Mouse (Mus musculus) ES-Bruce4 (cell line): ENCODE results near the gene Iqgap3. TPM values are rescaled to one million over a fixed set of nuclear protein-coding genes. Genes with fewer than 3 reads are reported as not detected.
A peak's percentile ranks its signal among the peaks of the same experiment; 100 is the strongest.

Experiments used
- H3K27ac ChIP-seq: 2 replicates; pipeline ENCODE4 v1.5.1; 2012; ENCODE audit warnings: low read length, inconsistent platforms; ENCODE audit not compliant: insufficient read depth
- H3K27me3 ChIP-seq: 2 replicates; pipeline ENCODE4 v1.6.1; 2012; ENCODE audit warnings: mild to moderate bottlenecking, low read length, inconsistent platforms; ENCODE audit not compliant: control insufficient read depth, poor library complexity, insufficient read depth, severe bottlenecking
- H3K36me3 ChIP-seq: 2 replicates; pipeline ENCODE4 v1.6.1; 2012; ENCODE audit warnings: inconsistent platforms, mild to moderate bottlenecking, low read length, moderate library complexity; ENCODE audit not compliant: control insufficient read depth, poor library complexity, insufficient read depth, severe bottlenecking
- H3K4me1 ChIP-seq: one replicate; pipeline ENCODE4 v1.8.1; 2011; ENCODE audit warnings: low read length; ENCODE audit not compliant: control insufficient read depth, insufficient read depth
- H3K4me3 ChIP-seq: 2 replicates; pipeline ENCODE4 v1.5.1; 2011; ENCODE audit warnings: low read depth, mild to moderate bottlenecking, low read length
- H3K9ac ChIP-seq: 2 replicates; pipeline ENCODE4 v1.6.1; 2012; ENCODE audit warnings: low read depth, mild to moderate bottlenecking, inconsistent platforms; ENCODE audit not compliant: poor library complexity, severe bottlenecking
- H3K9me3 ChIP-seq: replicated peaks from 2 replicates; pipeline ENCODE4 v1.6.1; 2012; ENCODE audit warnings: mild to moderate bottlenecking, low read length, inconsistent platforms; ENCODE audit not compliant: control insufficient read depth, poor library complexity, insufficient read depth, severe bottlenecking
- CTCF ChIP-seq: IDR thresholded peaks from one replicate; pipeline ENCODE4 v1.8.1; 2011; ENCODE audit warnings: low read depth, low read length
- EP300 ChIP-seq: IDR thresholded peaks from 2 replicates; pipeline ENCODE4 v1.6.1; 2011; ENCODE audit warnings: low read depth, low read length; ENCODE audit not compliant: insufficient read depth
- POLR2A ChIP-seq: IDR thresholded peaks from one replicate; pipeline ENCODE4 v1.8.1; 2011; ENCODE audit warnings: low read length; ENCODE audit not compliant: insufficient read depth
- polyA plus RNA-seq: library from polyadenylated mRNA; stranded (reverse); fragments of >200 nt; gene quantifications from 2 replicates; pipeline ENCODE4 v1.2.4, GENCODE M21; 2011; ENCODE audit warnings: low read depth; ENCODE audit not compliant: missing spikeins, insufficient read depth, insufficient read length

The Iqgap3 gene
- polyA plus RNA-seq, 1 experiment, result 30.9 TPM

DNA sequence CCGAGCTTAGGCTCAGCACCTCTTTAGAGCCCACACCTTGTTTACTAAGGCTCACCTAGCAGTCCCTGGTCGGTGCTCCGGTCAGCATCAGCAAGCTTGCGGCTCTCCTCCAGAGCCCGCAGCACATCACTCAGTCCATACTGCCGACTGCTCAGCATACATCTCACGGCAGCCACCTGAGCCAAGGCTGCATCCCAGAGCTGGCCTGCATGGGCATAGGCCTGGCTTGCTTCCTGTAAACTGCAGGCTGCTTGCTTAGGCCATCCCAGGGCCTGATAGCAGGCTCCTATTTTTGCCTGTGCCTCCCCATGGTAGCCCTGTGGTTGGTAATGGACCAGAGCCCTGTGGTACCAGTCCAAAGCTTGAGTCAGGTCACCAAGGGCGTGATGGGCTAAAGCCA lies 7.0 kb upstream of the Iqgap3 start:
- H3K27ac ChIP-seq, result no peak overlapping the region
- no peak overlapping the region for H3K9ac ChIP-seq
- no peaks in the 10 kb centered on the region for H3K27me3 ChIP-seq
- no peaks in the 10 kb centered on the region for H3K36me3 ChIP-seq
- TF ChIP-seq CTCF, result no peak
- TF ChIP-seq EP300, result no peak
- no peak for TF ChIP-seq POLR2A
- H3K4me1 ChIP-seq, result no peaks in the 10 kb centered on the region
- no peaks in the 10 kb centered on the region for H3K9me3 ChIP-seq
- no peak overlapping the region for H3K4me3 ChIP-seq

DNA sequence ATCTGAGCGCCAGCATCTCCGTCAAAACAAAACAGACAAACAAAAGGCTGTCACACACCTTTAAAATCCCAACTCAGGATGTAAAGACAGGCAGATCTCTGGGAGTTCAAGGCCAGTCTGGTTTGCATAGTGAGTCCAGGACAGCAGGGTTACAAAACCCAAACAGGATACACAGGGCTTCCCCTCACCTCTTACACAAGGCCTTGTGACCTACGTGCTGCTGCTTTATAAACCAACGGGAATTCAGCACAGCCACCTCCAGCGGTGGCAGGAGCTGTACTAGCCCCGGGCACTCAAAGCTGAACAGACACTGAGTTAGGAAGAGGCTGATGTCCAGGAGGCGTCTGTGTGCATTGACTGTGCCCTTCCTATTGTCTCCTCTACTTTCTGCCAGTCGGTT lies 4.3 kb upstream of the Iqgap3 start:
- Histone ChIP-seq H3K36me3 (no peaks in the 10 kb centered on the region), H3K27me3 (no peaks in the 10 kb centered on the region), H3K9me3 (no peaks in the 10 kb centered on the region), H3K4me1 (no peaks in the 10 kb centered on the region), H3K27ac (no peak overlapping the region), H3K4me3 (no peak overlapping the region), H3K9ac (no peak overlapping the region)
- TF ChIP-seq EP300, result no peak
- no peak for TF ChIP-seq CTCF
- TF ChIP-seq POLR2A, result no peak

DNA sequence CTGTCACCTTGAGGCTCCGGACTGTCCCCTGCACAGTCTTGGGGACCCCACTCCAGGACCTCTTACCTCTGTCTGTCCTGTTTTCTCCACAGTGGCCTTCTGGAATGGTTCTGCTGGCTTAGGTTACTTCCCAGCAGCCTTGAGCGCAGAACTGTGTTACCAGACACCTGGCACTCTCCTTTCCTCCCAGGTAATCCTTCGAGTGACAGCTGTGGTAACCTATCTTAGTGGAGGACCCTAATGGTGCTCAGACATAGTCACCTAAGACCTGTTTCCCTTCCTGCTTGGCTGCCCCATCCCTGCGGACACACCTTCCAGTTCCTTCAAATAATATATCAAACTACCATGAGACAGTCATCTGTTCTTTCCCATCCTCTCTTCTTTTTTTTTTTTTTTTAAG lies 3.6 kb upstream of the Iqgap3 start, which contains the start of gene Ttc24:
TSS of gene Ttc24 (minus strand) at position 101 of the 400 bp plus-strand sequence.
- no peak within 1 kb of the TSS for H3K27ac ChIP-seq
- no peak within 1 kb of the TSS for H3K4me3 ChIP-seq
- no peak within 1 kb of the TSS for H3K9ac ChIP-seq
- TF ChIP-seq EP300, result no peak
- no peak for TF ChIP-seq CTCF
- no peak for TF ChIP-seq POLR2A
- H3K9me3 ChIP-seq, result no peaks in the 10 kb centered on the region
- no peaks in the 10 kb centered on the region for H3K36me3 ChIP-seq
- H3K27me3 ChIP-seq, result no peaks in the 10 kb centered on the region
- no peaks in the 10 kb centered on the region for H3K4me1 ChIP-seq

DNA sequence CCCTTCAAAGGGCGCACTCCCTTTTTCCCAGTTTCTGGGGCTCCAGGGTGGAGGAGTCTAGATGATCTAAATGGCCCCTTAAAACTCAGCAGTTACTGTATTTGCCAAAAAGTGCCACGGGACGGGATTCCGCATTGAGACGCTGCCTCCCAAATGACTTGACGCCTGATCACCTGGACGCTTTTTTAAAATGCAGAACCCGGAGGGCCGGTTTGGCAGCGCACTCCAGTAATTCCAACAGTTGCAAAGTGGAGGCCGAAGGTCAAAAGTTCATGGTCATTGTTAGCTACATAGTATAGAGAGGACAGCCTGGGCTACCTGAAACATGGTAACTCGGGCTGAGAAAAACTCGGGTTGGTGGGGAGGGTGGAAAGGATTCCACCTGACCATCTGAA lies 450 bp downstream of the Iqgap3 start:
- no peak for TF ChIP-seq EP300
- TF ChIP-seq CTCF, result no peak
- no peak for TF ChIP-seq POLR2A
- Histone ChIP-seq H3K9me3 (no peaks in the 10 kb centered on the region), H3K4me1 (no peaks in the 10 kb centered on the region), H3K36me3 (0 out of 2 replicates have a peak, but pooled peaks cover 2% of the 10 kb centered on the region), H3K27me3 (no peaks in the 10 kb centered on the region), H3K27ac (peak overlapping the region; percentile 52), H3K4me3 (peak overlapping the region; percentile 93), H3K9ac (peak overlapping the region; percentile 91)

DNA sequence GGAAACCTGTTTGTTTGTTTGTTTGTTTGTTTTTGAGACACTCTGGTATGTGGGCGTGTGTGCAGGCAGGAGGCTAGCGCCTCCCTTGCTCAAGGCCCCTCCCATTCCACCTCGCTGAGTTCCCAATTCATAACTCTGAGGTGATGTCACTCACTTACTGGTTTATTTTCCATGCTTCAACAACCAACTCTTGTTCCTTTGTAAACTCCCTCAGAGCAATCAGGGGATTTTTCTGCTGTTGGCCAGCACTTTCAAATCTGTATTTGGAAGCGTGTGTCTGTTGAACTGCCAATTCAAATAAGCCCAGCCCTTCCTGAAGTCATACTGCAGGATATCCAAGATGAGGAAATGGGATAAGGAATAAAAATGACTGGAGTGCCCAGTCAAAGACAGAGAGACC lies 892 bp downstream of the Iqgap3 start:
- 0 out of 2 replicates have a peak, but pooled peaks cover 2% of the 10 kb centered on the region for H3K36me3 ChIP-seq
- peak overlapping the region; percentile 91 for H3K9ac ChIP-seq
- TF ChIP-seq EP300 (no peak), POLR2A (no peak), CTCF (no peak)
- peak overlapping the region; percentile 21 for H3K27ac ChIP-seq
- H3K27me3 ChIP-seq, result no peaks in the 10 kb centered on the region
- H3K9me3 ChIP-seq, result no peaks in the 10 kb centered on the region
- H3K4me1 ChIP-seq, result no peaks in the 10 kb centered on the region
- peak overlapping the region; percentile 93 for H3K4me3 ChIP-seq

DNA sequence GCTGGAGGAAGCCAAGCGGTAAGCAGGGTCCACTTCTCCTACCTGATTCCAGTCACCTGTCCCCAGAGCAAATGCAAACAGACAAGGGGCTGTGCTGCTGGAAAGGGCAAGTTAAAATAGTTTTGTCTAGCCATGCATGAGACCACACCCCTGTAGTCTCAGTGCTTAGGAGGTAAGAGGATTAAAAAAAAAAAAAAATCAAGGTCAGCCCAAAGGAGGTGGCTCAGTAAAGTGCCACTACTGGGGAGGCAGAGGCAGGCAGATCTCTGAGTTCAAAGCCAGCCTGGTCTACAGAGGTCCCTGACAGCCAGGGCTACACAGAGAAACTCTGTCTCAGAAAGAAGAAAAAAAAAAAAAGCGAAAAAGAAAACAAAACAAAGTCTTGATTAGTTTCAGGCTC lies 2.2 kb downstream of the Iqgap3 start:
- peaks cover 6% of the 10 kb centered on the region; the same call in 1 of the 2 replicates for H3K36me3 ChIP-seq
- H3K9ac ChIP-seq, result no peak overlapping the region
- H3K9me3 ChIP-seq, result no peaks in the 10 kb centered on the region
- TF ChIP-seq CTCF (no peak), EP300 (no peak), POLR2A (no peak)
- H3K4me1 ChIP-seq, result no peaks in the 10 kb centered on the region
- H3K27me3 ChIP-seq, result no peaks in the 10 kb centered on the region
- H3K4me3 ChIP-seq, result no peak overlapping the region
- no peak overlapping the region for H3K27ac ChIP-seq
